Mouse (Mus musculus) cerebellum, adult 2 months (tissue): ENCODE data around the gene Sycp2l.

Experiments used
- CTCF ChIP-seq: fragments of 200-500 bp; IDR thresholded peaks from 2 replicates; pipeline ENCODE4 v1.5.1; 2011; ENCODE audit warnings: low read depth, mild to moderate bottlenecking, control low read depth, low read length, moderate library complexity, borderline replicate concordance; ENCODE audit not compliant: insufficient read depth
- POLR2A ChIP-seq: fragments of 200-500 bp; IDR thresholded peaks from 2 replicates; pipeline ENCODE4 v1.6.1; 2011; ENCODE audit warnings: low read length, control low read depth, borderline replicate concordance; ENCODE audit not compliant: insufficient read depth

- no peak for TF ChIP-seq CTCF
- TF ChIP-seq POLR2A = no peak
These were observed 14.1 kb upstream of the Sycp2l start for GRCm38 (mm10) chr13:41100031-41100430.
